Mouse (Mus musculus): Measurements from ENCODE around the gene Slc22a14. TPM values are rescaled to one million over a fixed set of nuclear protein-coding genes. Genes with fewer than 3 reads are reported as not detected.

Gene Slc22a14
- total and polyA plus RNA-seq, 2 experiments, result not detected

- no peak overlapping the region for H3K27ac ChIP-seq (replicated peaks; ENCODE audit: insufficient read depth, low read depth, low read length)
- TF ChIP-seq POLR2A (IDR thresholded peaks at IDR 0.05; ENCODE audit: extremely low read depth, insufficient read depth, low read length) (no peak), CTCF (IDR thresholded peaks at IDR 0.05; ENCODE audit: low read depth, low read length) (no peak)
- H3K4me1 ChIP-seq (ENCODE audit: control insufficient read depth, insufficient read depth, low read length), result no peaks in the 10 kb centered on the region
- no peak for DNase-seq (ENCODE audit: extremely low read depth, low read depth, low spot score)
- H3K36me3 ChIP-seq (ENCODE audit: control insufficient read depth, insufficient read depth, low read length), result no peaks in the 10 kb centered on the region
- H3K79me2 ChIP-seq (ENCODE audit: control insufficient read depth, insufficient read depth, low read length), result no peaks in the 10 kb centered on the region
- H3K27me3 ChIP-seq (ENCODE audit: control insufficient read depth, insufficient read depth, low read length), result no peaks in the 10 kb centered on the region
- H3K4me3 ChIP-seq (ENCODE audit: insufficient read depth, low read depth, low read length), result no peak overlapping the region
- 93% methylated on average over 3 of the region's 3 CpGs for WGBS
- no peak overlapping the region for H3K9ac ChIP-seq (ENCODE audit: low read depth, low read length)
Measured at GRCm38 (mm10) chr9:119120168-119120560, 245.2 kb downstream of the Slc22a14 start.

Other genes starting within 250 kb of the Slc22a14 start
- gene Acaa1b, start 208.5 kb downstream of the Slc22a14 start, total RNA-seq (2014; rRNA removed), result 755 and 780 TPM in 2 replicates
- 1,396 and 1,582 TPM in 2 replicates for gene Acaa1b, start 208.5 kb downstream of the Slc22a14 start, polyA plus RNA-seq (2012; rRNA removed)
- 0.07 TPM in 1 of 2 replicates, not detected in the other for gene Gm47289, start 206.4 kb downstream of the Slc22a14 start, total RNA-seq (2014; rRNA removed)
- not detected in 2 replicates for gene Gm47289, start 206.4 kb downstream of the Slc22a14 start, polyA plus RNA-seq (2012; rRNA removed)
- 0.07 TPM in 1 of 2 replicates, not detected in the other for gene Slc22a13, start 156.5 kb downstream of the Slc22a14 start, total RNA-seq (2014; rRNA removed)
- gene Slc22a13, start 156.5 kb downstream of the Slc22a14 start, polyA plus RNA-seq (2012; rRNA removed), result 0.06 TPM in 1 of 2 replicates, not detected in the other
- gene Oxsr1, start 43.1 kb downstream of the Slc22a14 start, total RNA-seq (2014; rRNA removed), result 14.2 and 15.6 TPM in 2 replicates
- gene Oxsr1, start 43.1 kb downstream of the Slc22a14 start, polyA plus RNA-seq (2012; rRNA removed), result 7.6 and 8.6 TPM in 2 replicates
- 155 and 170 TPM in 2 replicates for gene Acaa1a, start 25.9 kb downstream of the Slc22a14 start, total RNA-seq (2014; rRNA removed)
- 280 and 328 TPM in 2 replicates for gene Acaa1a, start 25.9 kb downstream of the Slc22a14 start, polyA plus RNA-seq (2012; rRNA removed)
- 4.8 and 6.3 TPM in 2 replicates for gene Myd88, start 24.1 kb downstream of the Slc22a14 start, total RNA-seq (2014; rRNA removed)
- 9.8 and 11.3 TPM in 2 replicates for gene Myd88, start 24.1 kb downstream of the Slc22a14 start, polyA plus RNA-seq (2012; rRNA removed)
- 204 and 276 TPM in 2 replicates for gene Xylb, start 8.2 kb downstream of the Slc22a14 start, total RNA-seq (2014; rRNA removed)
- 154 and 166 TPM in 2 replicates for gene Xylb, start 8.2 kb downstream of the Slc22a14 start, polyA plus RNA-seq (2012; rRNA removed)
- 3.7 and 4.2 TPM in 2 replicates for gene Acvr2b, start 36.6 kb upstream of the Slc22a14 start, total RNA-seq (2014; rRNA removed)
- gene Acvr2b, start 36.6 kb upstream of the Slc22a14 start, polyA plus RNA-seq (2012; rRNA removed), result 2.8 and 4.8 TPM in 2 replicates
- gene Exog, start 79.4 kb upstream of the Slc22a14 start, total RNA-seq (2014; rRNA removed), result 0.92 and 1.1 TPM in 2 replicates
- gene Exog, start 79.4 kb upstream of the Slc22a14 start, polyA plus RNA-seq (2012; rRNA removed), result 0.85 and 1.1 TPM in 2 replicates
- gene Scn5a, start 213.5 kb upstream of the Slc22a14 start, total RNA-seq (2014; rRNA removed), result under 0.01 TPM in 1 of 2 replicates, not detected in the other
- gene Scn5a, start 213.5 kb upstream of the Slc22a14 start, polyA plus RNA-seq (2012; rRNA removed), result not detected in 2 replicates